Mouse (Mus musculus): ENCODE data around the gene Cabp7. TPM values are rescaled to one million over a fixed set of nuclear protein-coding genes. Genes with fewer than 3 reads are reported as not detected.

The Cabp7 gene
- total and polyA plus RNA-seq, 3 experiments = 0.51 TPM; not detected in 2

GRCm38 (mm10) chr11:4737682-4738081 lies 8.9 kb downstream of the Cabp7 start:
- Histone ChIP-seq H3K4me1 (ENCODE audit: control insufficient read depth in 1 of 2, insufficient read depth in 2 of 2) (peaks cover 8 to 35% of the 10 kb centered on the region in 2 experiments), H3K4me2 (ENCODE audit: insufficient read depth, low read depth, poor library complexity, severe bottlenecking) (no peak overlapping the region), H3K36me3 (replicated peaks in 1 of 2; ENCODE audit: control insufficient read depth in 1 of 2, insufficient read depth in 1 of 2, low read length in 1 of 2) (peaks cover 23 to 53% of the 10 kb centered on the region in 2 experiments), H3K4me3 (replicated peaks in 1 of 3; ENCODE audit: low read depth in 2 of 3, low read length in 2 of 3, poor library complexity in 1 of 3) (no peak overlapping the region), H3K79me2 (replicated peaks; ENCODE audit: control insufficient read depth, extremely low read depth, insufficient read depth, poor library complexity, severe bottlenecking) (no peaks in the 10 kb centered on the region), H3K27me3 (replicated peaks) (no peaks in the 10 kb centered on the region), H3K9me3 (replicated peaks; ENCODE audit: low read length) (no peaks in the 10 kb centered on the region), H3K27ac (ENCODE audit: insufficient read depth, low read depth) (no peak overlapping the region), H3K9ac (ENCODE audit: insufficient read depth, low read depth) (no peak overlapping the region)
- dilution Hi-C loops (cut with MboI; ENCODE audit: extremely low pct_ligation_motif_present, extremely low pct_unique_long_range_greater_than_20kb, low sequenced_read_pairs) (no loop called here), in situ Hi-C loops (cut with MboI; ENCODE audit: low pct_ligation_motif_present, low pct_unique_long_range_greater_than_20kb, low sequenced_read_pairs) (loop anchor here (5.0 kb wide), 1 partner anchor 35 kb away; no protein-coding TSS in a partner anchor)
- TF ChIP-seq POLR2AphosphoS2 (IDR thresholded peaks at IDR 0.05; ENCODE audit: low read depth, low read length) (no peak), POLR2A (IDR thresholded peaks at IDR 0.05; ENCODE audit: low read depth, low read length) (no peak), PAX5 (IDR thresholded peaks at IDR 0.05; ENCODE audit: low read length) (no peak), ETS1 (conservative IDR thresholded peaks at IDR 0.05; ENCODE audit: low read depth, low read length) (no peak), ZKSCAN1 (IDR thresholded peaks at IDR 0.05; ENCODE audit: borderline replicate concordance, low read depth, low read length) (no peak), MEF2A (IDR thresholded peaks at IDR 0.05; ENCODE audit: borderline replicate concordance, low read depth, low read length) (no peak), GABPA (IDR thresholded peaks at IDR 0.05; ENCODE audit: insufficient replicate concordance, low read depth, low read length) (no peak), MXI1 (IDR thresholded peaks at IDR 0.05; ENCODE audit: low read depth, low read length) (no peak), MAX (IDR thresholded peaks at IDR 0.05; ENCODE audit: low read length) (no peak), USF2 (conservative IDR thresholded peaks at IDR 0.05; ENCODE audit: low read depth, low read length) (no peak), USF1 (IDR thresholded peaks at IDR 0.05; ENCODE audit: low read depth, low read length) (no peak), ELF1 (IDR thresholded peaks at IDR 0.05; ENCODE audit: low read depth, low read length) (no peak), BHLHE40 (IDR thresholded peaks at IDR 0.05; ENCODE audit: low read depth, low read length) (no peak), E2F4 (IDR thresholded peaks at IDR 0.05; ENCODE audit: insufficient replicate concordance, low read depth, low read length) (no peak), ZNF384 (IDR thresholded peaks at IDR 0.05; ENCODE audit: low read depth, low read length) (no peak)
- DNase-seq (ENCODE audit: extremely low read depth) = no peak

GRCm38 (mm10) chr11:4736355-4736754 lies 10.2 kb downstream of the Cabp7 start:
- H3K4me2 ChIP-seq (ENCODE audit: insufficient read depth, low read depth, poor library complexity, severe bottlenecking) = no peak overlapping the region
- no peak overlapping the region for H3K4me3 ChIP-seq (replicated peaks in 1 of 3; ENCODE audit: low read depth in 2 of 3, low read length in 2 of 3, poor library complexity in 1 of 3)
- dilution Hi-C loops (cut with MboI; ENCODE audit: extremely low pct_ligation_motif_present, extremely low pct_unique_long_range_greater_than_20kb, low sequenced_read_pairs) (no loop called here), in situ Hi-C loops (cut with MboI; ENCODE audit: low pct_ligation_motif_present, low pct_unique_long_range_greater_than_20kb, low sequenced_read_pairs) (loop anchor here (5.0 kb wide), 1 partner anchor 36 kb away; no protein-coding TSS in a partner anchor)
- H3K27me3 ChIP-seq (replicated peaks) = no peaks in the 10 kb centered on the region
- DNase-seq (ENCODE audit: extremely low read depth) = no peak
- H3K4me1 ChIP-seq (ENCODE audit: control insufficient read depth in 1 of 2, insufficient read depth in 2 of 2) = peaks cover 8 to 35% of the 10 kb centered on the region in 2 experiments
- no peaks in the 10 kb centered on the region for H3K79me2 ChIP-seq (replicated peaks; ENCODE audit: control insufficient read depth, extremely low read depth, insufficient read depth, poor library complexity, severe bottlenecking)
- no peaks in the 10 kb centered on the region for H3K9me3 ChIP-seq (replicated peaks; ENCODE audit: low read length)
- no peak overlapping the region for H3K9ac ChIP-seq (ENCODE audit: insufficient read depth, low read depth)
- H3K36me3 ChIP-seq (replicated peaks in 1 of 2; ENCODE audit: control insufficient read depth in 1 of 2, insufficient read depth in 1 of 2, low read length in 1 of 2) = peaks cover 34 to 67% of the 10 kb centered on the region in 2 experiments
- TF ChIP-seq POLR2A (IDR thresholded peaks at IDR 0.05; ENCODE audit: low read depth, low read length) (no peak), PAX5 (IDR thresholded peaks at IDR 0.05; ENCODE audit: low read length) (no peak), POLR2AphosphoS2 (IDR thresholded peaks at IDR 0.05; ENCODE audit: low read depth, low read length) (no peak), UBTF (IDR thresholded peaks at IDR 0.05; ENCODE audit: low read depth, low read length) (no peak), JUND (conservative IDR thresholded peaks at IDR 0.05; ENCODE audit: low read depth, low read length) (no peak), ZKSCAN1 (IDR thresholded peaks at IDR 0.05; ENCODE audit: borderline replicate concordance, low read depth, low read length) (no peak), RAD21 (IDR thresholded peaks at IDR 0.05; ENCODE audit: low read depth, low read length) (peak; percentile 30), NELFE (IDR thresholded peaks at IDR 0.05; ENCODE audit: low read depth, low read length) (0 out of 2 replicates have a peak, but pooled peaks have one; percentile 17), JUN (IDR thresholded peaks at IDR 0.05; ENCODE audit: insufficient read depth, low read depth, low read length) (no peak), CHD2 (IDR thresholded peaks at IDR 0.05; ENCODE audit: low read length) (0 out of 2 replicates have a peak, but pooled peaks have one; percentile 24), MXI1 (IDR thresholded peaks at IDR 0.05; ENCODE audit: low read depth, low read length) (no peak), ETS1 (conservative IDR thresholded peaks at IDR 0.05; ENCODE audit: low read depth, low read length) (no peak), MAZ (IDR thresholded peaks at IDR 0.05; ENCODE audit: low read depth, low read length) (0 out of 2 replicates have a peak, but pooled peaks have one; percentile 29), CTCF (conservative IDR thresholded peaks at IDR 0.05 in 1 of 2, IDR thresholded peaks at IDR 0.05 in 1 of 2; ENCODE audit: low read depth in 2 of 2, low read length in 2 of 2) (peak in 1 of 2 experiments; percentile 65; a peak in 2 of 4 replicates), SIN3A (IDR thresholded peaks at IDR 0.05; ENCODE audit: low read length) (no peak), SMC3 (IDR thresholded peaks at IDR 0.05; ENCODE audit: low read depth, low read length) (peak; percentile 45), USF1 (IDR thresholded peaks at IDR 0.05; ENCODE audit: low read depth, low read length) (no peak), MEF2A (IDR thresholded peaks at IDR 0.05; ENCODE audit: borderline replicate concordance, low read depth, low read length) (no peak), BHLHE40 (IDR thresholded peaks at IDR 0.05; ENCODE audit: low read depth, low read length) (no peak), USF2 (conservative IDR thresholded peaks at IDR 0.05; ENCODE audit: low read depth, low read length) (no peak), MAFK (IDR thresholded peaks at IDR 0.05; ENCODE audit: insufficient replicate concordance, low read length) (no peak), CHD1 (IDR thresholded peaks at IDR 0.05; ENCODE audit: low read depth, low read length) (no peak), KAT2A (IDR thresholded peaks at IDR 0.05; ENCODE audit: insufficient replicate concordance, low read length) (no peak), GABPA (IDR thresholded peaks at IDR 0.05; ENCODE audit: insufficient replicate concordance, low read depth, low read length) (no peak), ELF1 (IDR thresholded peaks at IDR 0.05; ENCODE audit: low read depth, low read length) (no peak)
- H3K27ac ChIP-seq (ENCODE audit: insufficient read depth, low read depth) = no peak overlapping the region
